Mouse (Mus musculus): ENCODE data around the gene Mtmr10.

DNA sequence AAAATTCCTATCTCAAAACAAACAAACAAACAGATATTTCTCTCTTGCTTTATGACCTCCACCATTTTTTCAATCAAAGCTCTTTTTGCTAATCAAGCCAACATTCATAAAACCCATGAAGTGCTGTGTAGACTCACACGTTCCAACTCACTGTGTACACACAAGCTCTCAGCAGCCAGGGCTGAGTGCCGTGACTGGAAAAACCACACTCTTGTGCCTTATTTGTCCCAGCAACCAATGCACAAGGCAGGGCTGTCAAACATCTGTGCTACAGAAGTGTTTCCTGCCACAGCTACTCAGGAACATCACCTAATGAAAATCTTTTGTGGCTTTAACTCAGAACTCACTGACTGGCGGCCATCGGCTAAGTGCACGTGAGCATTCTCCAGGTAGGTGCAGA, 78.4 kb downstream of the Mtmr10 start:
- TF ChIP-seq ZC3H11A (IDR thresholded peaks at IDR 0.05; ENCODE audit: borderline replicate concordance, low read depth, low read length) (no peak), CHD2 (IDR thresholded peaks at IDR 0.05; ENCODE audit: low read depth, low read length) (no peak)

All from ES-E14 (cell line).